Mouse (Mus musculus): Measurements from ENCODE around the gene Mt2.

GRCm38 (mm10) chr8:94153451-94153850 is 19.0 kb upstream of the Mt2 start:
- TF ChIP-seq CTCF (IDR thresholded peaks at IDR 0.05; ENCODE audit: low read depth) (no peak), EP300 (IDR thresholded peaks at IDR 0.05; ENCODE audit: low read depth) (no peak)

Measured in heart, postnatal 0 days (tissue).